Mouse (Mus musculus): ENCODE measurements at regions not wholly inside any gene's neighbourhood (a gene's known extent, or its start where the extent isn't known, plus 50 kb on each side); places are given as distances from the start of the nearest gene placed in this dataset.
A peak's percentile ranks its signal among the peaks of the same experiment; 100 is the strongest.

DNA sequence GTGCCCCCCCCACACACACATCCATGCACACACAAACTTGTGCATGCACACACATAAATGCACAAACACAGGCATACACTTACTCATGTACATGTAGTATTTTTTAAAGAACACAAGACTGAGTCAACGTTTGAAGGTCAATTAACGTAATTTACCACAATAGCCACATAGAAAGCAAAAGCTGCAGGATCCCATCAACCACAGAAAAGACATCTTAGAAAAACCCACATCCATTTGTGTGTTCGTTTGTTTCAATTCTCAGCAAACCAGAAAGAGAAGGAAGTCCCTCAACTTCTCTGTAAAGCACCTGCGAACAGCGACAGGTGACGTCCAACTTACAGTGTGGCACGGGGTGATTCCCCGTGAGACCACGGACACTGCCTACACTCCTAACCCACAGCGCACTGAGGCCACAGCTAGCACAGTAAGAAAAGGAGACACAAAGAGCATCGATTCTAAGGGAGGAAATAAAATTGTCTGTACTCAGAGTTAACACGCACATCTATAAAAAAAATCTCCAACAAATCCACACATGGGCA lies 53.8 kb downstream of the Dio3 start:
- no peak for DNase-seq (ENCODE audit: low spot score)
- intact Hi-C loops (cut with DNase I), result no loop called here

DNA sequence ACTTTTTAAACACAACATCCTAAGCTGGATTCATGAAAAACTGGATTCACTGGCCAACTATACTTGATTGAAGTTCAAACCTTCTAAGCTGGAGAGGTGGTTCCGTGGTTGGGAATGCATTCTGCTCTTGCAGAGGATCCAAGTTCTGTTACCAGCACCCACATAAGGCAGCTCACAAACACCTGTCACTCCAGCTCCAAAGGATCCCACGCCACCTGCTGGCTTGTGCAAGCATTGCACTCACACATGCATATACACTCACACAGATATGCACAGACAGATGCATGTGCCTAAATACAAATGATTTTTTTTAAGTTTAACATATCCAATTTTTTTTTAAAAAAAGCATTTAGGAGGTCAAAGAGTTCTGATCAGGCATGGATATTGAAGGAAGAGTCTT lies 55.7 kb downstream of the Dio3 start:
- intact Hi-C loops (cut with DNase I), result no loop called here
- no peak for DNase-seq (ENCODE audit: low spot score)

DNA sequence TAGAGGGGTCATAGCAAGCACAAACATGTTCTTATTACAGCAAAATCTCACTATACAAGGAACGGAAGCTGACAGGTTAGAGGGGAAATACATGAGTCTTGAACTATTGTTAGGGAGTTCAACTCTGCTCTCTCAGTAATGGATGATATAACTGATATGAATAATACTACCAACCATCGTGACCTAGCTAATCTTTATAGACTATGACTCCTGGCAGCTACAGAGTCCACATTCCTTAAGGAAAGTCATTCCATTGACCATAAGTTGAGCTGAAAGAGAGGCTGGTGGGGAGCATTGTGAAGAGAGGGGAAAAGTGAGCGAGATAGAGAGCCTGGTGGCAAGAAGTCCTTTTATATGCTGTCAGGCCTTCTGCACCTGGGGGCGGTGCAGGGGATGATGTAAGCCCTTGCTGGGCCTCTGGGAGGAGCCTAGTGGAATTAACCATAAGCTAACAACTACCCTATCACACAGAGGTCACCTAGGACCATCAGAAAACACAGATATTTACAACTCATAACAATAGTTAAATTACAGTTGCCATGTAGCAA lies 65.5 kb downstream of the Dio3 start:
- intact Hi-C loops (cut with DNase I), result no loop called here
- DNase-seq (ENCODE audit: low spot score), result no peak

DNA sequence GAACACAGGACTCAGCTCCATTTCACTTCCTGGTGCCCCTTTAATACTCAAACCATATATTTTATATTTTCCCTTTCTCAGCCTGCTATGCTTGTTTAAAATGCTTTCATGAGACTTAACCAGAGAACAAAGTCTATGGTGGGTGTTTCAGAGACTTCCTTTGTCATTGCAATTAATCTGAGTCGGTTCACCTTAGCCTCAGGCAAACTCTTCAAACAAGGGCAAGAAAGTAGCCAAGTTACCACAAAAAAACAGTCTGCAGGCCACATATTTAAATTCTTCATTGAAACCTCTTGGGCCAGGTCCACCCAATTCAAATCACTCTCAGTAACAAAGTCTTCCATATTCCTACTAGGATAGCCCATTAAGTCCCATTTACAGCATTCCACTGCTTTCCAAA lies 70.8 kb downstream of the Dio3 start:
- intact Hi-C loops (cut with DNase I), result no loop called here
- DNase-seq (ENCODE audit: low spot score), result no peak

DNA sequence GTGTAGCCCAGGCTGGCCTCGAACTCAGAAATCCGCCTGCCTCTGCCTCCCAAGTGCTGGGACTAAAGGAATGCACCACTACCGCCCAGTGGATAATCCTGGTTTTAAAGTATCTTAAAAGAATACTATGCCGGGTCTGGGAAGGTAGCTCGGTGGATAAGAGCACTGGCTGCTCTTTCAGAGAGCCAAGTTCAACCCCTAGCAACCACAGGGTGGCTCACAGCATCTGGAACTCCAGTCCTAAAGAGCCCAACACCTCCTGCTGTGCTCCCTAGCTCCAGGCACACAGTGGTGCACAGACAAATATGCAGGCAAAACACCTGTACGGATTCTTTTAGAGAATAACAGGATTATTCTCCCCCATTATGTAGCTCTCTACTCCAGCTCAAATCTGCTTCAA lies 77.0 kb downstream of the Dio3 start:
- intact Hi-C loops (cut with DNase I), result no loop called here
- DNase-seq (ENCODE audit: low spot score), result no peak

DNA sequence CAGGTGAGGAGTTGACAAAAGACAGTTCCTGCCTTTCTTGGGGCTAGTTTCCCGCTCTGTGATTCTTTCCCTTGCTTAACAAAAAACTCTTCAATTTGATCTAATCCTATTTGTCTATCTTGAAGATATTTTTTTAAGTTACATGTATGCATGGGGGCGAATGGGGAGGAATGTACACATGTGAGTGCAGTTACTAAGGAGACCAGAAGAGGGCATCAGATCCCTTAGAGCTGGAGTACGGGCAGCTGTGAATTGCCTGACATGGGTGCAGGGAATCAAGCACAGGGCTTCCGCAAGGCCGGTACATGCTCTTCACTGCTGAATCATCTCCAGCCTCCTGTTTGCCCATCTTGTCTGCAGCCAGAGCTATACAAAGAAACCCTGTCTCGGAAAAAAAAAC lies 79.8 kb upstream of the Ppp2r5c start:
- intact Hi-C loops (cut with DNase I), result no loop called here
- no peak for DNase-seq (ENCODE audit: low spot score)

DNA sequence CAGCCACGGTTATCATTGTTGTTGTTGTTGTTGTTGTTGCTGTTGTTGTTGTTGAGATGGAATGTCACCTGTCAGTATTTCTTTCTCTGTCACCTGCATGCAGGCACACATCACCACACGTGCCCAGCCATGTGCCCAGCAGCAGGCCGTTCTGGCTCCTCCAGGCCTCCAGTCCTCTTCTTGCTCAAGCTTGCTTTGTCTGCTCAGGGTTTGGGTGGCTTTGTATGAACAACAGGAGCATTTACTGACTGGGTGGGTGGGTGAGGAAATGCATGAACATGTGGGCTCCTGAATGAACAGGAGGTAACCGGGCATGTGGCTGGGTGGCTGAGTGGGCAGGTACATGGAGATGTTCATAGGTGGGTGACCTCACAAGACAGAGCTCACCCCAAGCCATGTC lies 79.1 kb upstream of the Ppp2r5c start:
- DNase-seq (ENCODE audit: low spot score), result no peak
- intact Hi-C loops (cut with DNase I), result no loop called here

DNA sequence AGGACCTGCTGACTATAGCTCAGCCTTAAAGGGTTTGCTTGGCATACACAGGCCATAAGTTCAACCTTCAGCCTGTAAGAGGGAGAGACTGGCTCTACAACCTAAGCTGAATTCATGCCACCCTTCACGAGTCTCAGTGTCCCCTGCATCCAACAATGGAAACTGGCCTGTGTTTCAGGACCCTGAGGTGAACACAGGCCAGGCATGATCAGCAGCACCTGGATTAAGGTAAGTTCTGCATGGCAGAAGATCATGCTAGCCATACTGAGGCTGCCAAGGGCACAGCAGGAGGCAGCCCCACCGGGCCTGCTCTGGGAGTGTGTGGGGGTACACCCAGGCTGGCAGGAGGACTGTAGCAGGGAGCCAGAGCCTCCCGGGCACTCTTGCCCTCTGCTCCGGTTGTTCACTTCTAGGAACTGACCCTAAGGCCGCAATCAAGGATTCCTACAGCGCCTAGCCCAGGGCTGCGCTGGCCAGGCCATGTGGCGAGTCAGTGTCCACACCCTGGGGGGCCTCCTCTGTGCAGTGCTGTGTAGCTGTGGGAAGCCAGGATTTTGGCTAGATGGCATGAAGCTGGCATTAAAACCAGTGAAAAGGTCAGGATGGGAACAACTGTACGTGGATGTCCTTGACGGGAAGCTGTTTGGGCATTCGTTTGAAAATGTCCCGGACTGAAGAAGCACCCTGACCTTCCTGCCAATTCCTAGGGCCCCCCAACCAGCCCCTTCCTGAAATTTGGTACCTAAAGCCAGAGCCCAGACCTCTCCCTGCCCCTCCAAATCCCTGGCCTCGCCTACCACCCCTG lies 74.8 kb upstream of the Ppp2r5c start:
- intact Hi-C loops (cut with DNase I), result loop anchor here (2.0 to 10.0 kb wide), 3 partner anchors 337 to 1467 kb away; no protein-coding TSS in a partner anchor
- no peak for DNase-seq (ENCODE audit: low spot score)

DNA sequence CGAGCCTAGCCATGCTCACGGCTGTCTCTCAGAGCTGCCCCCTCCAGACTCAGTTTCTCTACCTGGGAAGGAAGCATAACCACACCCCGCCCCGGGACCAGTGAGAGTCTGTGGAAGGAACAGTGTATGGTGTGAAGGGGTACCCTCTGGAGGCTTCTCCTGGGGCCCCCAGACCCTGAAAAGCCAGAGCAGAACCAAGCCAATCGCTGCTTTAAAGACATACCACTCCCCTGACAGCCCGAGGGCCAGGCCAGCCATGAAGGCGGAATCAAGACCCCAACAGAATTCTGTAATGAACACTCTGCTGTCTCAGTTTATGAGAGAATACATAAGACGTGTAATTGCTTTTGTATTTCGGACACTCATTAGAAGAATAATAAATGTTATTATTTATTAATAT lies 73.9 kb upstream of the Ppp2r5c start:
- intact Hi-C loops (cut with DNase I), result loop anchor here (2.0 to 10.0 kb wide), 3 partner anchors 338 to 1468 kb away; no protein-coding TSS in a partner anchor
- no peak for DNase-seq (ENCODE audit: low spot score)

DNA sequence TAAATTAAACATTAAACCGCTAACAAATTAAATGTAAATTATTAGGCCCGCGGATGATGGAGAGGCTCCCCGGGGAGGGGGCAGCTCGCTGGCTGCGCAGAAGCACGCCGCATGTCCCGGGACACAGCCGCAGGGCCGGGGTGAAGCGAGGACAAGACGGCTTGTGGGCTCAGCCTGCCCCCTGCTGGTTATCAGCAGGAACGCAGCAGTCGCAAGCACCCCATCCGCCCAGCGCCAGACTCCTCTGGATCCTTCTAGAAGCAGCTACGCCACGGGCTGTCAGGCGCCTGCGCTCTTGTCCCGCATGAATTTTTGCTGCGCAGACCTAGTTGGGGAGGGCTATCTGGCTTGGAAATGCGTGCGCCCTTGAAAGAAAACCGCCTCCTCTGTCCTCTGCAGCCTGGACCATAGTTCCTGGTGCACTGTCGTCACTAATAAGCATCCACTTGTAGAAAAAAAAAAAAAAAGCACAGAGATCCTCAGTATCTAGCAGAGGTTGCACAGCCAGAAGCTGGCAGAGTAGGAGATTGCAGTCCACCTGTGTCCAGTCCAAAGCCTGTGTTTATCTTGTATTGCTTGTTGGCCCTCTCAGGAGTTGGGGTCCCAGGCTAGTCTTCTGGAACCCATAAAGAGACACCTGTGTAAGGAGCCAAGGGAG lies 73.4 kb upstream of the Ppp2r5c start:
- intact Hi-C loops (cut with DNase I), result loop anchor here (2.0 to 10.0 kb wide), 3 partner anchors 339 to 1469 kb away; no protein-coding TSS in a partner anchor
- peak; percentile 78 for DNase-seq (ENCODE audit: low spot score)

DNA sequence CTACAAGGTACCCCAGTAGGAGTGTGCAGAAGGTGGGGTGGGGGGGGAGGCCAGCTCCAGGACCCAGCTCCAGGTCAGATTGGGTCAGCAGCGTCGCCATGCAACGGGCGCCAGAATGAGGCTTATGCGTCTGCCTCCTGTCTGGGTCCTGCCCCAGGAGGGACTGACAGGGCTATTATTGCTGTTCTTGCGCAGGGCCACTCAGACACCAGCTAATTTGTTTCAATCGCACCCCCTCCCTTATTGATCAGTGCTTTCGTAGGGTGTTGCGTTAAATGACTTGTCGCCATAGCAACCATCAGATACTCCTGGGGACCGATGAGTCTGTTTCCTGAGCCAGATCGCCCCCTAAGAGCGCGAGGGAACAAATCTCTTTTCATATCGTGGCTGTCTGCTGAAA lies 71.8 kb upstream of the Ppp2r5c start:
- no peak for DNase-seq (ENCODE audit: low spot score)
- intact Hi-C loops (cut with DNase I), result loop anchor here (10.0 kb wide), 2 partner anchors 340 to 1470 kb away; no protein-coding TSS in a partner anchor

DNA sequence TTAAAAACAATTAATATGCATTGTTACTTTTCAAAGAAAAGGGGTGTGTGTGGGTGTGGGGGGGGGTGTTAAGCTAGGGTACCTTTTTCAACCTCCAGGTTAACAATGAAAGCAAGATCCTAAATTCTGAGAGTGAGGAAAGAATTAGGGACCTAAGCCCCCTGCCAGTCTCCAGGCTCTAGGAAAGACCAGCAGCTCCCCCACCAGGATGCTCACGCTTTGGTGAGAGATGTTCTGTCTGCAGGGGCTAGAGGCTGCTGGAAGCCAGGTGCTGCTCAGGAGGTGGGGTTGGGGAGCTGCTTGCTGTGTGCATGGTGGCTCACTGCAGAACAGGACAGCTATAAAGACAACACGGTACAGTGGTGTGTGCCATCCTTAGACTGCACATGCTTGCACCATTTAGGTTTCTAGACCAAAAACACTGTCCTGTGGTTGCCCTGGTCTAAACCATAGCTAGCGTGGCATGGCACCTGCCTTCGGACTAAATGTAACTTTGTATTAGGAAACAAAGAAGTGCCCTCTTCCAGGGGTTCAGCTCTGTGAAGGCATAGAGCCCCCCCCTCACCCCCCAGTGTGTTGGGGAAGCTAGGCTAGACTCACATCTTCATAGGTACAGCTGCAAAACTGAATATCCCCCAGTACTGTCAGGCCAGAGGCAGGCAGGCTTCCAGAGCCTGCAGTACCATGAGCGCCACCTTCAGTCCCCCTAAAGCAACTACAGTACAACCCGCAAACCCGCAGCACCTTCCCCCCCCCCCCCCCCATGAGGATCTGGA lies 70.7 kb upstream of the Ppp2r5c start:
- DNase-seq (ENCODE audit: low spot score), result no peak
- intact Hi-C loops (cut with DNase I), result loop anchor here (10.0 kb wide), 2 partner anchors 341 to 1471 kb away; no protein-coding TSS in a partner anchor

DNA sequence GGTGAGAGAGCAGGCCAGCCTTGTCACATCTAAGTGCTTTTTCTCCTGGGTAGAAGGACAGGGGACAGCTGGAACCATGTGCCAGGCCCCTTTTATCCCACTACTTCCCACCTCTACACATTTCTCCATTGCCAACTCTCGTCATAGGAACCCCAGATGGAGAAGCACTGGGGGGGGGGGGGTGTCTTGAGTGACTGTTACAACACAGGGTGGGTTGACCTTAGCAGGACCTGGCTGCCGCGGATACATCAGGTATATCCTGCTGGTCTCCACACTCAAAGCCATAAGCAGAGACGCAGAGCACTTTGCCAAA lies 70.1 kb upstream of the Ppp2r5c start:
- no peak for DNase-seq (ENCODE audit: low spot score)
- intact Hi-C loops (cut with DNase I), result loop anchor here (10.0 kb wide), 2 partner anchors 342 to 1472 kb away; no protein-coding TSS in a partner anchor

DNA sequence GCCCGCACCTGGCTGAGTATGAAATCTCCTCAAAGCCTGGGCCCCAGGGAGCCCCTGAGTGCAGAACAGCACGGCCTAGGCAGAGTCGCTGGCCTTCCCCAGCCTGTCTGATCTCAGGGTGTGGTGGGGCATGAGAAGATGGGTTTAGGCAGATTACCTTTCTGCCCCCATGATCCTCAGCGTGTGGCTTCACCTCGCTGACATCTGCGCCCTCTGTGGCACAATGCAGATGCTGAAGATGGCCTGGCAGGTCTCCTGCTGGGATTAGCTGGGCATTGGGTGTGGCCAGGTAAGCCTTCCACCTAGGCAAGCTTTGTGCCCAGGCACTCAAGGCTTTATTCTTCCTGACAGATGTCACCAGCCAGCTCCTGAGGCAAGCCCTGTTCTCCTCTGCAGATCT lies 69.6 kb upstream of the Ppp2r5c start:
- no peak for DNase-seq (ENCODE audit: low spot score)
- intact Hi-C loops (cut with DNase I), result loop anchor here (10.0 kb wide), 2 partner anchors 343 to 1473 kb away; no protein-coding TSS in a partner anchor

DNA sequence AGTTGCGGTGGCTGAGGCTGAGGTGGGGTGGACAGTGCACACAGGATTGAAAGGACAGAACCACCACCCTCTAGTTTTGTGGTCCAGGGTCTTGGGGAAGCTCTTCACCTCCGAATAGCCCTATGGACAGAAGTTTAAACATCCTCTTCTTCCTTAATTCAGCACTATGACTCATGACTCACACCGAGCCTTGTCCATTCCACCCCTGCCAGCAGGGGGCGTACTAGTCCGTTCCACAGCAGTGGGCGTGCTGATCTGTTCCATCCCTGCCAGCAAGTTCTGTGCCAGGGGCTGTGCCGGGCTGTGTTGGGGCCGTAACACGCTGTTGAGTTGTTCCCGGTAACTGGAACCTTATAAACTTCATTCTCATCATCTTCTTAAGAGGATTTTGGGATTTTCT lies 69.2 kb upstream of the Ppp2r5c start:
- no peak for DNase-seq (ENCODE audit: low spot score)
- intact Hi-C loops (cut with DNase I), result loop anchor here (10.0 kb wide), 2 partner anchors 343 to 1473 kb away; no protein-coding TSS in a partner anchor

DNA sequence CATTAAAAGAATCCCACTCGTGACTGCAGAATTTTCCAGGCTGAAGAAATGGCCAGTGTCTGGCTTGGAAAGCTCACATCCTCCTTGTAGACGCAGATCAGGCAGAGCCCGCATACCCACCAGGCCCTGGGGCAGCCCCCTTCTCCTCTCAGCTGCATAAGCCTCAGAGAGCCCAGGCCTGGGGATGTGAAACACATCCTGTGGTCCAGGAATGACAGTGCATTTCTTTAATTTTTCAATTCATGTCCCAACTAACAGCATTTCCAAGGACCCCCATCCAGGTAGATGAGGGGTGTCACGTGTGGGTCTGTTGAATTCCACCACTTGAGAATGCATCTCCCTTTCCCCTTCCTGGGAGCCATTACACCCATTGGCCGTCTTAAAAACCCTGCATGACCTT lies 68.6 kb upstream of the Ppp2r5c start:
- intact Hi-C loops (cut with DNase I), result loop anchor here (10.0 kb wide), 2 partner anchors 344 to 1474 kb away; no protein-coding TSS in a partner anchor

DNA sequence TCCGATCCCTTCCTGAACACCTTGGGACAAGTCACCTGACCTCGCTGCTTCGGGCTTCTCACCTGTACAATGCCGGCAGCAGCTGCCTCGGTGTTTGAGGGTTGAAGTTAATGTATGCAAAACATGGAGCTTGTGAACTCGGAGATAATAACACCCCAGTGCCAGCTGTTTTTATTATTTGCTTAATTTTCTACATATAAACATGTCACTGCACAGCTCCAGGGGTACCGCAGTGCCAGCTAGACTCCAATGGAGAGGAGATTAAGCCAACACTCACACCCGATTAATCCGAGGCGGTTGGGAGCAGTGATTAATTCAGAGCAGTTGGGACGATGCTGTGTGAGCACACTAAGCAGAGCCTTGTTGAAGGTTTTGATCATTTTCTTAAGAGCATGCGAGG lies 67.2 kb upstream of the Ppp2r5c start:
- intact Hi-C loops (cut with DNase I), result loop anchor here (10.0 kb wide), 2 partner anchors 345 to 1475 kb away; no protein-coding TSS in a partner anchor
- no peak for DNase-seq (ENCODE audit: low spot score)

More for the DNA sequence above, 68.6 kb upstream of the Ppp2r5c start:
- no peak for DNase-seq (ENCODE audit: low spot score)

DNA sequence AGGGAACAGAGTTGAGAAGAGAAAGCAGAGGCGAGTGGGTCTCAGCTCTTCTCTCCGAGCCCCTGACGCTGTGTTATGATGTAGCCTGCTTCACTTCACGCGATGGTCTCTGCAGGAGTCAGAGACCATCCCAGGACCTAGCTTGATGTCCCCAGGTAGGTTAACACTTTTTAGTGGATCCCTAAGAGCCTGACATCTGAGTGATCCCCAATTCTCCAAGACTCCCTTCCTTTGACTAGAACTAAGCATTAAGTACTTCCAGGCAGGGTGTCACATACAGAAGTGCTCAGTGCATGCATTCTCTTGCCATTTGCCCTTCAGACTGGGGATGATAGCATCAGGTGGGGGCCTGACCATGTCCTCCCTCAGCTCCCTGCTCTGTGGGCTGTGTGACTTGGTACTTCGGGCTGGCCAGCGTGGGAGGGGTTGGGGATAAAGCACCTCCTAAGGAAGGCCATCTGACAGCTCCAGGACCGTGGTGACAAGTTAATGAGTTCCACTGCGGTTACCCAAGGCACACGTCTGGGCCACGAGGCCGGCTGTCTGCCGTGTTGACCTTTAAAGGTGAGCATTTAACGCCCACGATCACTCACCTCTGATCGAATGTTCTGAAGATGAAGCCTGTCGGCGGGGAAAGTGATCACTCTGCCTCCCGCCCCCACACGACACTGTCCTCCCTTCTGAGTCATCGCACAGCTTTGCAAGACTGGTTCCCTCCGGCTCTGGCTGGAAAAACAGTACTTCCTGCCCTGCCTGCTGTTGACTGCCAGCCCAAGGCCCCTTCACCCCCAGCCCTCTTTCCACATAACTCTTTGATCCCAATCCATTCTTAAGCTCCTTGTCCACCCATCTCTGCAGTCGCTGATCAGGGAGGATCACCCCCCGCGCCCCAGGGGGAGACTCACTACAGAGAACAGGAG lies 65.8 kb upstream of the Ppp2r5c start:
- intact Hi-C loops (cut with DNase I), result no loop called here
- no peak for DNase-seq (ENCODE audit: low spot score)

DNA sequence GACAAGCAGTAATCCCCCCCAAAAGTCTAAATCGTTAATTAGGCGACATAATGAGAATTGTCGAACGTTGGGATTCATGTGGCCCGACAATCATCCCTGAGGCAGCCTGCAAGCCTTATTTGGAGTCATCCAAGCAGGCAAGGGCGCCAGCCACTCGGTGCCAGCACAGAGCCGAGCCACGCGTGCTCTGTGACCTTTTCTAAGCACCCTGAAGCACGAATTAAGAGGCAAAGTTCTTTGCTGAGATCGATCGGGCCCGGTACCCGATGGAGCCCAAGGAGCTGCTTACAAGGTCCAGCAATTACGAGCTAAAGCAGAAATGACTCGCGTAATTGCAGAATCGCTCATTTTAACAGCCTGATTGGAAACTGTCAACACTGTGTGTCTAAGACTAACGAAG lies 61.9 kb upstream of the Ppp2r5c start:
- intact Hi-C loops (cut with DNase I), result no loop called here
- no peak for DNase-seq (ENCODE audit: low spot score)
